Mouse (Mus musculus): ENCODE results near the gene Klhdc4.

- TF ChIP-seq CTCF (IDR thresholded peaks at IDR 0.05; ENCODE audit: borderline replicate concordance, control insufficient read depth, extremely low read depth, insufficient read depth, low read length, poor library complexity) (no peak), POLR2A (IDR thresholded peaks at IDR 0.05; ENCODE audit: control insufficient read depth, extremely low read depth, insufficient read depth, low read length, poor library complexity) (no peak)
These were observed 40.8 kb upstream of the Klhdc4 start for GRCm38 (mm10) chr8:121870190-121870589.

All from thymus, adult 2 months (tissue).